Mouse (Mus musculus): ENCODE data around the gene Stx19.

DNA sequence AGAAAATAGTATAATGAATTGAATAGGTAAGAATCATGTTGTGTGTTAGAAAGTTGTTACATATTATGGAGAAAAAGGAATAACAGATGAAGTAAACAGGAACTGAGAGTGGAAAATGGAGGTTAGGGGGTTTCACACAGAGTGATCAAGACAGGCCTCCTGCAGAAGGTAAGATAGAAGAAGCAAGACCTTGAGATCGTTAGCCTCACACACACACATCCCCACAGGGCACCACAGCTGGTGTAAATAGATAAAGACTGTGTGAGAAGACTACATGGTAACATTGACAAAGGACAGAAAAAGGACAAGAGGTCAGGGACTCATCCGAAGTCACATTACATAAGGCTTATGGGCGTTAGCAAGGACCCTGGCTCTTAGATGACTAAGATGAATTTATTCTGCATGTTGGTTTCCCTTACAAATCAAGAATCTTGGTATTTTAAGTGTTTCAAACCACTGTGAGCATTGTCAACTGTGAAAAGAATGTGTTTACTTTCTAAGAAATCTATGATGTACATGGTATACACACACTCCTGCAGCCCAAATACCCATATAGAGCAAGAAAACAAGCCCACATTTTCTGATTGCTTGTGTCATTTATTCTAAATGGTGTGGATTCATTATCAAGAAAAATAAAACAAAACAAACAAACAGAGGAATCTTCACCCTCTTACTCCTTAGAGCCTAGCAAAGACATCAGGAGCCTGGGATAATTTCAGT is 19.7 kb downstream of the Stx19 start:
- no peak for TF ChIP-seq CTCF (IDR thresholded peaks at IDR 0.05; ENCODE audit: borderline replicate concordance, extremely low read depth, insufficient read depth, insufficient read length)
- TF ChIP-seq POLR2A (IDR thresholded peaks at IDR 0.05; ENCODE audit: borderline replicate concordance, extremely low read depth, insufficient read depth, insufficient read length, poor library complexity, severe bottlenecking) = no peak

Measured in brain, embryonic 14.5 days (tissue).